Mouse (Mus musculus) right cerebral cortex, adult 18-20 months (tissue): ENCODE measurements around the gene F10.

Experiments used
- DNase-seq: peaks from one replicate; pipeline ENCODE4 v3.0.0; 2022; ENCODE audit warnings: mixed read lengths

F10 gene

DNA sequence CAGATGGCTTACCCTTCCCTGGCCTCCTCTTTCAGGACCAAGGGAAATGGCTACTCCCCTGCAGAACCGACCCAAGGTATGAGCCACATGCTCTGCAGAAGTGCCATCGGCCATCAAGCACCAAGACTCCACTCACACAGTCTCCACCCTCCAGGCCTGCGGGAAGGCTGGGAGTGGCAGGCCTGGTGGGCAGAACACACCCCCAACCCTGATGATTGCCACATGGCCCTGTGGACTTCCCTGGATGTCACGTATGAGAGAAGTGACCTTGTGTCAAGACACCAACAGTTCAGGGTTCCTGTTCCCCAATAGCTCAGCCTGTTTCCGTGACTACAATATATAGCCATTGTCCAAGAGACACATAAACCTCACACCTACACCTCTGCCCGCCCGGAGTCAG lies at the start of gene F10:
F10 (plus strand) TSS at position 294 of the 400 bp plus-strand sequence.
- DNase-seq = no peak

DNA sequence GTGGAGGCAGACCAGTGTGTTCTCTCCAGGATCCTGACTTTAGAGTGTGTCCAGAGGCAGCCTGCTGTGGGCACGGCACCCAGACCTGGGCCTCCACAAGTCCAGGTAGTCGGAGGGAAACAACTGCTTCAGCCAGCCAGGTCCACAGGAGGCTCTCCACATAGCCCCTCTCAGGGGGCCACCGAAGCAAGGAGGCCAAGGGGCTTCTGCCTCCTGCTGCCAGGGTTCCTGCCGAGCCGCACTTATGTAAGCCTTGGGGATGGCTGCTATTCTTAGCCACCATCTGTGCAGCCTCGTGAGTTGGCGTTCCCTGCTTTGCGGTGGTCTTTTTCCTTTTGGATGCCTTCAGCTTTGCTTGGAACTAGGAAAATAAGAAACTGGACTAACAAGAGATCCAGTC lies 49.5 kb upstream of the F10 start:
- peak; percentile 83 for DNase-seq

DNA sequence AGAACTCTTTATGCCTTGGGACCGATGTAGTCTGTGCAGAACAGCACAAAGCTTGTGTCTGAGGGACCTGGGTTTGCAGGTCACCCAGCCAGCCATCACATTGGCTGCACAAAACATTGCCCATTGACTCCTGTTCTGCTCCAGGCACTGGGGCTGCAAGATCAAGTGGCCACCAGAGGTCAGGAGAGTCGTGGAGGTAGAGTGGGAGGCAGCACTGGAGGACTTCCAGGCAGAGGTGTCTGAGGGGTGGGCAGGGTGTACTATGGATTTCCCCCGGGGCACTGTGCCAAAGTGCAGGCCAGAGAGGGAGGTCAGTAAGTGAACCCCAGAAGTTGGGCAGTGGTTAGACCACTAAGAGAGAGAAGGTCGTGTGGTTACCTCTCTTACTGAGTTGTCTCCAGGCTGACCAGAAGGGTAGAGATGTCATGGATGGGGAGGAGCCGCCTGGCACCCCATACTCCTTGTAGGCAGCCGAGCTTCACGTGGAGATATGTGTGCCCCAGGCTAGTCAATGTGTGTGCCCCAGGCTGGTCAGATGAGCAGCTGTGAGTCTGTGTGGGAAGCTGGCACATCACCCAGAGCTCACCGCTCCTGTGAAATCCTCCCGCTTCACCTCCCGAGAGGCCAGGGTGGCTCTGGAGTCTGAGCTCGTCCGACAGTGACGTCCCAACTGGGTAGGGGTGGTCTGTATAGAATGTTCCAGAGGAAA lies 48.2 kb upstream of the F10 start:
- no peak for DNase-seq

DNA sequence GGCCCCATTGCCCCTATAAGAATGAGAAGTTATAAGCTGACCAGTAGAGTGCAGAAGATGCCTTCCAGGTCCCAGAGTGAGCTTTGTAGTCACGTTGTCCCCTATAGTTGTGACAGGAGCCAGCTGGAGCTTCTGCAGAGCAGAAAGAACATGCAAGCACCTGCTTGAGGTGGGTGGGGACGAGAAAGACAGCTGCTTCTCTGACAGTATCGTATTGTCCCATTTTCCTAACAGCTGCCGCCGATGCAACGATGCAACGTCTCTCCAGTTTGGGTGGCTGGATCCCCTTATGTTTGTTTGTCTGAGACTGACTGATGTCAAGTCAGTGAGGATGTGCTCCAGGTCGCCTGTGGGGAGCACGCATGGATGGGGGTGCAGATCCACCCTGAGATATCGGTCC lies 45.7 kb upstream of the F10 start:
- no peak for DNase-seq

DNA sequence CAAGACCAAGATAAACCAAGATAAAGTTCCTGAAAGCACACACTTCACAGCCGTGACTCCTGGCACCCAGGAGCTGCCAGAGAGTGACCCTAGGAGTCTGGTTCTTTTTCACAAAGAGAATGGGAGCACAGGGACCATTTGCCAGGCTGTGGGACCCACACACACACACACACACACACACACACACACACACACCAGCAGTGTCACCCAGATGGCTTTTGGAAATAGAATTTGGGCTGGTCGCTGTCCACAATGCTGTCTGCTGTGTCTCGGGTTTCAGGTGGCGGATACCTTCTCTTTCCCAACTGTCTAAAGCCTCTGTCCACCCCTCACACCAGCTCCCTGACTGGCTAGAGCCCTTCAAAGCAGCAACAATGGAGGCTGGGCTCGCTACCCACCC lies 42.6 kb upstream of the F10 start:
- no peak for DNase-seq

DNA sequence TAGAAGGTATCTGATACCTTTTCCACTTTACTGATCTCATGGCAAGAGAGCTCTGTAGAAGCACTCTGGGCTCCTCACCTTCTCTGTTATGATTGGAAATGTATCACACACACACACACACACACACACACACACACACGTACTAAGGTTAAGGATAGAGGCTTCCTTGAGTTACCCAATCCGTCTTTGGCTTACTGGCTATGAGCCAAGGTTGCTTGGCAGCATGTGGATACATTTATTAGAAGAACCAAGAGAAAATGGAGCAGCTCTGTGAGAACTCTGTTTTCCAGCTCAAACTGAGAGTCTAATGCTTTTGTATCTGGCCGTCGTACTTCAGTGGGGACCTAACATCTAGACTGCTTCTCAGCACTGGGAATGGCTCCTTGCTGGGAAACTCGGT lies 41.6 kb upstream of the F10 start:
- no peak for DNase-seq

DNA sequence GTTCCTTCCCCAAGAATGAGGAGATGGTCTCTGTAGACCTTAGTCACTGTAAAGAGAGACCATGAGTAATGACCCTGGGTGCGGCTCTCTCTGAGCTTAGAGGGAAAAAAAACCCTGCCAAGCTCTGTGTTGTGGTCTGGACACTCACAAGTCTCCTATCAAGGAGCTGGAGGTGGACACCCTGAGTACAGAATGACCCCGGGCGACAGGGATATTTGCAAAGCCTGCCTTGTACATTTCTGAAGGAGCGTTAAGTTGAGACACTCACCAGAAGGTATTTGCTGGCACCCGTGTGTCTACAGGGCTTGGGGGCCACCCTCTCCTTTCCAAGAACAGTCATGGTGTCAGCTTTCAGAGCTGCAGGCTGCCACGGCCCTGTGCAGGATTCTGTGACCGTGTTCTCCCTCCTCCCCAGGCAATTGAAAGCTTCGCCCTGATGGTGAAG lies 40.3 kb upstream of the F10 start:
- DNase-seq = no peak

DNA sequence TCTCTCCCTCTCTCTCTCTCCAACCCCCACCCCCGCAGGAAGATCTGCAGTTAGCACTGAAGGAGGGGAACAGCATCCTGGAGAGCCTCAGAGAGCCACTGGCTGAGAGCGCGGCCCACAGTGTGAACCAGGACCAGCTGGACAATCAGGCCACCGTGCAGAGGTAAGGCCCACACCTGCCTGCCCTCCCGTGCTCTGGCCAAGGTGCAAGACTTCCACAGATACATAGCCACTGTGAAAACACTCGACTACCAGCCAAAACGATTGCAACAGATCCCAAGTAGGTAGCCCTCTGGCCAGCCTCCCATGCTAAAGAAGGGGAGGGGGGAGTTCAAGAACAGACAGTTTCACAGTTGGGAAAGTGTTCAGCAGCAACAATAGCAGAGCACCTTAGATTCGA lies 38.8 kb upstream of the F10 start:
- no peak for DNase-seq

DNA sequence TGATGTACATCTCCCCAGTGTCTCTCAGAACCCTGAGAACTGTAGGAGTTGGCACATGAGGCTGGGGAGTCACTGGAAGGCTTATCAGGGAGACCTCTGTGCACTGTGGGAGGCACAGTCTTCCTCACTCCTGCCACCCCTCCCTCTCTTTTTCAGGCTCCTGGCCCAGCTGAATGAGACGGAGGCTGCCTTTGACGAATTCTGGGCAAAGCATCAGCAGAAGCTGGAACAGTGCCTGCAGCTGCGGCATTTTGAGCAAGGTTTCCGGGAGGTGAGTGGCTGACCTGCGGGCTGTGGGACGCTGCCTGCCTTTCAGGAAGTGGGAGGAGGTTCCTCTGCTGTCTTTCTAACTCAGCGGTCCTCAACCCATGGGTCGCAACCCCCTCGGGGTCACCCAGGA lies 37.3 kb upstream of the F10 start:
- peak; percentile 57 for DNase-seq

DNA sequence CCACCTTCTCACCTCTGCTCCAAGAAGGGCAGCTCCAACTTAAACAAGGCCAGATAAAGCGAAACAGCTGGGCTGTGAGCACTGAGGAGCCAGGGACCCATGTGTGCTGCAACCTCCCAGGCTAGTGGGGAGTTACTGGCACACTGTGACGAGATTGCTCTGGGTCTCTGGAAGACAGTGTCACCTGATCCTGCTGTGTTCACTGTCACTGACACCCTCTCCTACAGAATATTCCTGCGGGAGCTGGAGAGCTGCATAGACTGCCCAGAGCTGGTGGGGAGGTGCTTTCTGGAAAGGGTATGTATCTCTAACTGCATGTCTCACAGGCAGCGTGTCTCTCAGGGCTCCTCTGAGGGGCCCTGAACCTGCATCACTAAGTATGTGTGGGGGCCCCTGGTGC lies 29.6 kb upstream of the F10 start:
- no peak for DNase-seq

DNA sequence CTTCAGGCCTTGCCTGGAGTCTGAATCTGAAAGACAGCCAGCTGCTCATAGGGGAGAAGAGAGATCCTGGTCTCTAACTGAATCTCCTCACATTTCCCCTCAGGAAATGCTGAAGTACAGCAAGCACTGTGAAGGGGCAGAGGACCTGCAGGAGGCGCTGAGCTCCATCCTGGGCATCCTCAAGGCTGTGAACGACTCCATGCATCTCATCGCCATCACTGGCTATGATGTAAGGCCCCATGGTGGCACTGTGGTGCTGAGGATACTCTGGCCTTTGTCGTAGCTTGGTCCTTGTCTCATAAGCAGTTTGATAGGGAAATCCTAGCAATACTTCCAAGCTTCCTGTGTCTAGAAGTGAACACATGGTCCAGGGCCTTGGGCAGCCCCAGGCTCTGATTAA lies 26.8 kb upstream of the F10 start:
- DNase-seq = no peak

DNA sequence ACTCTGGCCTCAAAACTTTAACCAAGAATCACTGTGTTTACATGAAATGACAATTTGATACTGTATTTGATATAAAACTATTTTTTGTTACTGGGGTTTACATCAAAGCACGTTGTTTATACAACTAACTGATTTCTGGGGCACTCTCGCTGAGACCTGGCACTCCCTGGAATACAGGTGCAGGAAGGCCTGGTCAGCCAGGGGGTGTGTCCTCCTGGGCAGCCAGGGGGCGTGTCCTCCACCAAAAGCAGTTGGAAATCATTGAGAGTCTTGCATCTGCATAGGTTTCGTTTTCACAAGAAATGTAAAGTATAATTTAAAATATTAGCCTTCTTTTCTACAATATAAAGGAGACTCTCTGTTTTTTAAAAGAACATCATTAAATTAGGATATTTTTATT lies 17.5 kb upstream of the F10 start:
- no peak for DNase-seq

DNA sequence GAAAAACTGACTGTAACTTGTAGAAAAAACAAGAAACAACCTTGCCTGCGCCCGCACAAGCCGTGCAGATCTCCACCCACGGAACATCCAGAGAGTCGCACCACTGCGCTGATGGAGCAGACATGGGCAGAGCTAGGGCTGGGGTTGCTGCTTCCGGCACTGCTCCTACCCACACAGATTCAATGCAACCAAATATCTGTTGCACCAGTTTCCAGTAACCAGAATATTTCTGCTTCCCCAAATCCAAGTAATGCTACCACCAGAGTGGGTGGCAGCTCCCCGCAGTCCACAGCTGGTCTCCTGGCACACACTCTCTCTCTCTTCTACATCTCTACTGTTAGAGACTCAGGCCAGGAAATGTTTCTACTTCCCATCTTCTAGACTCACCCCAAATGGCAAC lies 15.3 kb upstream of the F10 start:
- peak; percentile 69 for DNase-seq

DNA sequence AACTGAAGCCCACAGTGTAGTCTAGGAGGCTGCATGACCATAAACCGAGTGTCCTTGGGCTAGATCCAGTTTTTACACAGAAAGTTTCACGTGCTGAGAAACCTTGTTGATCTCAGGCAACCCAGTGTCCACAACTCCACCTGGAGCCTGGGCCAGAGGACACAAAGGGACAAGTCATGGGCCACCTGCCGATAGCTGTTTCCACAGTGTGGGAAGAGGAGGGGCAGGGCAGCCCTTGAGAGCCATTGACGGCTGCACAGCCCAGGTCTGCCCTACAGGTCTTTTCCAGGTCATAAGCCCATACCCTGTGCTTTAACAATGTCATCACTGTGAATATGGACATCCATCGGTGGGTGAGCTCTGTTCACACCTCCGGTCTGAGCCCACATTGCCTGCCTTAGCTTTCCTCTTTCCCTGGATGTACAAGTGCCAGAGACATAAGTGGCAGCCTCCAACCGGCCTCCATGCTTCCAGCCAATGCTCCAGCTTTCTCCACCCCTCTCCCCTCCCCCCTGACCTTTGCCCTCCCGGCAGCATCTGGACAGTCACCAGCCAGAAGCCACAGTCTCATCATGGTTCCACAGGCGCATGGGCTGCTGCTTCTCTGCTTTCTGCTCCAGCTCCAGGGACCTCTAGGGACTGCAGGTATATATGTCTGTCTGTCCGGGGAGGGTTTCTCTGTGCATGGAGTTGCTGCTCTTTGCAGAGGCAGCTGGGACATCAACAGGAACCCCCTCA lies 11.5 kb upstream of the F10 start, which contains the start of gene F7:
F7 (plus strand) TSS at position 548 of the 738 bp plus-strand sequence.
- DNase-seq = no peak

DNA sequence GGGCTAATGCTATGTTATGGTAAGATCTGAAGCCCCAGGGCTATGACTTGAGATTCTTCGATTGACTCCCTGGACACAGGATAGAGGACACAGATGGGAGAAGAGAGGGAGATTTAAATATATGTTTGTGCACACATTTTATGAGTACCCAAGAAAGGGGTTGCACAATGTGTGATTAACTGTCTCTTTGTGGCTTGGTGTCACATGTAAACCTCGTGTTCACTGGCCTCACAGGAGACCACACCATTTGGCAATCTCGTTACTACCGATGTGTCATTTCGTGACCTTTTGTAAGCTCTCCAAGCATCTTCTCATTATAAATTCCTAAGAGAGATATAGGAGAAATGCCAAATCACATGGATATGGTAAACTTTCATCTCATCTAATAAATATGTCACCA lies 9.5 kb upstream of the F10 start:
- no peak for DNase-seq

DNA sequence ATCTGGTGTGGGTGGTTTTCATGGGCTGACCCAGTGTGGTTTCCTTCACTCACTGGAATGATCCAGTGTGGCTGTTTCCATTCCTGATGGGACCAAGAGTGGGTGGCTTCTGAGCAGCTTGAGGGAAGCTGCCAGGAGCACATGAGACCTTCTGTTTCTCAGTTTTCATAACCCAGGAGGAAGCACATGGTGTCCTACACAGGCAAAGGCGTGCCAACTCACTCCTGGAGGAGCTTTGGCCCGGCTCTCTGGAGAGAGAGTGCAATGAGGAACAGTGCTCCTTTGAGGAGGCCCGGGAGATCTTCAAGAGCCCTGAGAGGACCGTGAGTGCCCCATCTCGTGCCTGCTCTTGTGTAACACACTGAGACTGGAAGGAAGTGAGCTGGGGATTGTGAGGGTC lies 8.6 kb upstream of the F10 start:
- peak; percentile 87 for DNase-seq

DNA sequence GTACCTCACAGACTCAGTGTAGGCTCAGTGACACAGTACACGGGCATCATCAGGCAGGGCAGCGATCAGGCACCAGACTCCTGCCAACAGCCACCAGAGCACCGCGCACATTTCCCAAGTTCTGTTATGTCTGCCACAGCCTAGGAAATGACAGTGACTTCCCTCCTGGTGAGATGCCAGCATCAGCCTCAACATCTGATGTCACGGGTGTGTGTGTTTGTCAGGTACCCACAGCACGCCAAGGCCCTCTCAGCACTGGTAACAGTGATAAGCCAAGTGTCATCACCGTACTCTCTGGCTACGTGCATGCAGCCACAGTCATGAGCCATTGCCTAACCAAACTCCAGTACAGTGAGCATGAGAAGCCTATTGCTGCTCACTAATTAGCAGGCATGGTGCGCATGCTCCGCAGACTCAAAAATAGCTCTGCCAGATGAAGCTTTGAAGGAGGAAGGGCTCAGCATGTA lies 729 bp upstream of the F10 start:
- peak; percentile 56 for DNase-seq

DNA sequence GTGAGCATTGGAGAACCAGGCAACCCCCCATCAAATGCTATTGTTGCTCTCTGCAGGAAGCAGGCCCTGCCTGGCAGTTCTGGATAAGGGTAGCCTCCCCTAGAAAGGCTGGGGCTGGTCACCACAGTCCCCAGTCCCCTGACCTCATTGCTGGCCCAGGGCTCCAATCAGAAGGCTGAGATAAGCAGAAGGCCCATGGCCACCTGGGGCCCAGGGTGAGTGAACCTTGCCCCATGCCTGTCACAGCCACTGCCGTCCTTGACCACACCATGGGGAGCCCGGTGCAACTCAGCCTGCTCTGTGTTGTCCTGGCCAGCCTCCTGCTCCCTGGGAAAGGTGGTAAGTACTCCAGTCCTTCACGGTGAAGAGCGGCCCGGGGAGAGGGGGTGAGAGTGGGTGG lies 461 bp downstream of the F10 start:
- no peak for DNase-seq

DNA sequence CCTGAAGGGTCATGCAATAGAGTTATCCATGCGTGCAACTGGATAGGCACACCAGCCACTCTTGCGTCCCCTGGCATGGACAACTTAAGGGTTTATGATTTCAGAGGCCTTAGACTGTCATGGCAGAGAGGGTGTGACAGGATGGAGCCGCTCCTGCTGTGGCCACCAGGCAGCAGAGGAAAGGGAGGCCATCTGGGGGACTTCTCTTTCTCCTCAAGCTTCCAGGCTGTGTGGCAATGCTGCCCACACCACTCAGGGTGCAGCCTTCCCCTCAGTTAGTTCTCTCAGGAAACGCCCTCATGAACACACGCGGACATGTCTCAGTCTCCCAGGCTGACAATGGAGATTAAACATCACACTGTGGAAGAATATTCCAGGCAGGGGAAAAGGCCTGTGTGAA lies 1.9 kb downstream of the F10 start:
- no peak for DNase-seq

DNA sequence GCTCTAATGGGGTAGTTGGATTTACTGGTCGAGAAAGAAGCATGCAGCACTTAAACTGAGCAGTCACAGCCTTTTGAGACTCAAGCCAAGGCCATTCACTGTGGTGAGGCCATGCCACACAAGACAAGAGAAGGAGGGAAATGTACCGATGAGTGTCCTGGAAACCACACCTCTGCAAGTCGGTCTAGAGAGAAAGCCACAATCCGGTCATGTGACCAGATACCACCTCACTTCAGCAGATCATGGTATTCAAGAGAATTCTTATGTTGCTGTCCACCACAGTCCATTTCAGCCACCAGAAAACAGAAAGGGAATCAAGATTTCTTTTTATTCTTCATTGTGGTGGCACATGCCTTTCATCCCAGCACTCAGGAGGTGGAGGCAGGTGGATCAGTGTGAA lies 4.4 kb downstream of the F10 start:
- DNase-seq = no peak

DNA sequence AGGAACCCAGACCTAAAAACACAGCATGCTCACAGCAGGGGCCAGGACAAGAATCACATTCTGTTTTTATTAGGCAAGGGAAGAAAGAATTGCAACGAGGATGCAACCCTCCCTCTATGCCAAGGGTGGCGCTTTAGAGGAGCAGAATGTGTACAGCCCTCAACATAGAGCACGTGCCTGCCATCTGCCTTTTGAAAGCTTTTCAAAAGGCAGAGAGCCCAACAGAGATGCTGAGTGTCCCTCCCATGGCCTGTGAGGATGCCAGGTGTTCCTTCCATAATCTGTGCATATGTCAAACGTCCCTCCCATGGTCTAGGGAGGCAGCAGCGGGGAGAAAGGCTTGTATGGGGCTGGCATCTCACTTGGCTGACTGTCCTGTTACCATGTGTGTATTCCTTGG lies 10.5 kb downstream of the F10 start:
- no peak for DNase-seq

DNA sequence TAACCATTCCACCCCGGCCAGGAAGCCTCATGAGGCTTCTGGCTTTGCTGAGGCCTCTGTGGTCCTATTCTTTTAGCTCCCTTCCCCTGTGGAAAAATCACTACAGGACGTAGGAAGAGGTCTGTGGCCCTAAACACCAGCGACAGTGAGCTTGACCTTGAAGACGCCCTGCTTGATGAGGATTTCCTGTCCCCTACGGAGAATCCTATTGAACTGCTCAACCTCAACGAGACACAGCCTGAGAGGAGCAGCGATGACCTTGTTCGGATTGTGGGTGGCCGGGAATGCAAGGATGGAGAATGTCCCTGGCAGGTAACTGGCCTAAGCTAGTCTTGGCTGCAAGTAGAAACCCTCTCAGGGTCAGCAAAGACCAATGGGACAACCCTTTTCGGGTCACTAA lies 13.4 kb downstream of the F10 start:
- DNase-seq = no peak

DNA sequence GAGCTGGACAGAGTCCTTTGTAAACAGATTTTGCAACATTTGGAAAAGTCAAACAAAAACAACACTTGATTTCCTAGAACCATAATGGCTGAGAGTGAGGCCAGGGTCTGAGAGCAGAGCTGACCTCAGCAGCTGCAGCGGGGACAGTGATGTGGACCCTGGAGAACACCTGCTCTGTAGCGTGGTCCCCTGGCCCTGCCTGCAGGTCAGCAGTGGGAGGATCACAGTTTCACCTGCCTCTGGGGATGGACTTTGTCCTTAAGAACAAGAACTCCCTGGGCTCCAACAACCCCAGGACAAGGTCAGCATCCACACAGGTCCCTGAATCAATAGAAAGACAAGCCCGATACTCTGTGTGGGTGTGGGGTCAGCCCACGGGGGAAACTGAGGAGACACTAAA lies 20.2 kb downstream of the F10 start:
- no peak for DNase-seq

DNA sequence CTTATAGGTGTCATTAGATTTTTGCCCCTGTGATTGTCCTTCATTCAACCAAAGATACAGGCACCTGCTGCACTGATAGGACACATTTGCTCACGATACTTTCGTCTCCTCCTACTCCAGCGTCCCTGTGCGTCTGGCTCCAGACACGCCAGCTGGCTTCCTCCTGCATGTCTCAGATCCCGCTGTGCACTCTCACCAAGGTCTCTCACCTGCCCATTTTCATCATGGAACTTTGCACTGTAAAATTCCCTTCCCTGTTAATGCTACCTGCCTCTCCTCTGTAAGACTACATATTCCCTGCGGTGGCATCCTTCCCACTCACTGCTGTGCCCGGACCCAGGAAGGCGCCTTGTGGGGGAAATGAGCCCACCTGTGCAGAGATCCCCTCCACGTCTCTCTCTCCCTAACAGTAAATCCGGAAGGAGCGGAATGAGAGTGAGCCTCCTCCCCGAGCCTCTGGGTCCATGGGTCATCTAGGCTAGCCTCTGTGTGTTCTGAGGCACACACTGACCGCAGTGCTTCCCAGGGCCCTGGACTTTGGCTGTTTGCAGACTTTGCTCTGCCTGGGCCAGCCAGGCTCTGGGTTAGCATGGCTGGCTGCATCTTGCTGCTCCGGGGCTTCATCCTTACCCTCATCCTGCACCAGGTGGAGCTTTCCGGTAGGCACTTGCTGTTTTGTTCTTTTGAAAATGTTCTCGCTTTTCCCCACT lies 23.5 kb downstream of the F10 start, which contains the start of gene Proz:
Proz (plus strand) TSS at position 474 of the 710 bp plus-strand sequence.
- DNase-seq = no peak
